Mouse (Mus musculus) liver (tissue): ENCODE data around the gene Zfp146.
"Not testable (repeated sequence)": the region's sequence is repeated elsewhere in the genome, so short reads cannot be mapped to it uniquely, and the experiment has no call there.

Experiments
- DNase-seq: peaks from one replicate; pipeline ENCODE4 v3.0.0-alpha.2; 2020; ENCODE audit warnings: mixed read lengths

Gene Zfp146

DNA sequence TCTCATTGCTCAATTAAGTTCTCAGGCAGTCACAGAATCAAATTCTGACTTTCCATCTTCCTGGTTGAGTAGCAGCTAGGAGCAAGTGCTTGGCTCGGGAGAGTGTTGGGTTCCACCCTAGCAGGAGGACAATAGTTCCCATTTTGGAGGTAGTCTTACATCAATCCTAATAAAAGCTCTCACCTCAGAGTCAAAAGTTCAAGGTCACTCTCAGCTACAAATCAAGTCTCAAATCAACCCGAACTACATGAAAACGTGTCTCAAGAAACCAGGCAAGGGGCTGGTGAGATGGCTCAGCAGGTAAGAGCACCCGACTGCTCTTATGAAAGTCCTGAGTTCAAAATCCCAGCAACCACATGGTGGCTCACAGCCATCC, 19.6 kb upstream of the Zfp146 start:
- no peak for DNase-seq

DNA sequence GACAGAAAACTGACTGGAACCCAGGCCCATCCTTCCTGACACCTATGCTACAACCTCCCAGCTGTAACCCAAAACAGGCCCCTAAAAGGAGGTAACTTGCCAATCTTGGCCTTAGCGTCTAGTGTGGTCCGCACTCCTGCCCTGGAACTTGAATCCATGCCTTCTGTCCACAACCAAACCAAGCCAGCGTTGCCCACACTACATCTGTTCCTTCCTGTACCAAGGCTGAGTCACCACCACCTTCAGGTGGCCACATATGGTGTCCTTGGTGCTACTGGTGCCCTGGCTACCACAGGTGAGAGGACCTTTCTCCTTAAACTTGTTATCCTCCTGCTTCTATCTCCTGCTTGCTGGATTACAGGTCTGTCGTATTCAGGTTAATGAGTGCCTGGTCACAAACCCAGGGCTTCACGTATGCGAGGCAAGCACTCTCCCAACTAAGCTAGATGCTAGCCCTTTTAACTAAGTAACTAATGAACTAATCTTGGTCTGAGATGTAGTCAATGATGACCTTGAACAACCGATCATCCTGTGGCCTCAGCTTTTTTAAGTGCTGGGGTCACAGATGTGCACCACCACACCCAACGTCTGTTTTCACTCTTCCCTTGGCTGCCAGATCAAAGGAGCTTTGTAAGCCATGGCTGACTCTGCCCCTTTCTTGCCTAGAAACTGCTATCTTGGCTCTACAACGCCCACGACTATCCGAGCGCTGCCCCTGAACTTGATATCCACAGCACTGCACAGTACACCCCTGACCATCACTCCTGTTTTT, 19.0 kb upstream of the Zfp146 start:
- DNase-seq: no peak

DNA sequence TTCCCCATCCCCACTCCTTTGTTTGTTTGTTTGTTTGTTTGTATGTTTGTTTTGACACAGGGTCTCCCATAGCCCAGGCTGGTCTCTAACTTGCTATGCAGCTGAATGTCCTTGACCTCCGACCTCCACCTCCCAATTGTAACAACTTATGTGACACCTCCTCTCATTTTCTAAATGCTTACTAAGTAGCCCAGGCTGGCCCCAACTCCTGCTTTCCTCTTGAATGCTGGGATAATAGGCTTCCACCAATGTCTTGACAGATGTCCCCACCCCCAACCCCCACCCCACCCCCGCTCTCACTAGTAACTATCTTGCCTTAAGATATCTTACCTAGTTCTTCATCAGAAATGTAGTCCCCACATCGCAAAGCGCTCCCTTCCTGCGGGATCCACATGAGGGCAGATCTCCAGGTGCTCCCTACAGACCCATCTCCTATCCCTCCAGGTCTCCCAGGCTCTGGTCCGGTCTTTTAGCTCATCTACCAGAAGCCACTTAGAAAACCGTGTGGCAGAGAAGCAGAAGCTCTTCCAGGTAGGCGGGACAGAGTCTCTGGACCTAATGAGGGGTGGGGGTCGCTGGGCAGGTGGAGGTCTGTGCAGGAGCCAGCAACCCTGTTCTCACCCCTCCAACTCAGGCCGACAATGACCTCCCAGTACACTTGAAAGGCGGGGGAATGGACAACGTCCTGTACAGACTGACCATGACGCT, 15.2 kb upstream of the Zfp146 start:
- no peak for DNase-seq

DNA sequence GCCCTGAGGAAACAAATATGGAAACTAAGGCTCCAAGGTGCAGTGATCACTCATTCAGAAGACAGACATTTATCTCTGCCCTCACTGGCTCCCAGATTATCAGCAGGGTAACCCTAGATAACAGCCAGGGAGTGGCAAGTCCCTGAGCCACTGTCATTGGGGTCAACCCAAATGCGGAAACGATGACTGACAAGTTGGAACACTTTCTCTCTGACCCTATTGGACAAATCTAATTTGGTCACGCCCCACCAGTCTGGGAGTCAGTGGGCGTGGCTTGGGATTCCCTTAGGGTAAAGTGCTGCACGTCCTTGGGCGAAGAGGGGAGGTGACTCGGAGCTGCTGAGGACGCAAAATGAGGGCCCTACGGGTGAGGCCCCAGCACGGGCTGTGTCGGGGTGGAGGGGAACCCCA, 14.3 kb upstream of the Zfp146 start, which contains the start of gene Cox7a1:
TSS of gene Cox7a1 (plus strand) at position 266 of the 411 bp plus-strand sequence.
- DNase-seq: peak; percentile 93

DNA sequence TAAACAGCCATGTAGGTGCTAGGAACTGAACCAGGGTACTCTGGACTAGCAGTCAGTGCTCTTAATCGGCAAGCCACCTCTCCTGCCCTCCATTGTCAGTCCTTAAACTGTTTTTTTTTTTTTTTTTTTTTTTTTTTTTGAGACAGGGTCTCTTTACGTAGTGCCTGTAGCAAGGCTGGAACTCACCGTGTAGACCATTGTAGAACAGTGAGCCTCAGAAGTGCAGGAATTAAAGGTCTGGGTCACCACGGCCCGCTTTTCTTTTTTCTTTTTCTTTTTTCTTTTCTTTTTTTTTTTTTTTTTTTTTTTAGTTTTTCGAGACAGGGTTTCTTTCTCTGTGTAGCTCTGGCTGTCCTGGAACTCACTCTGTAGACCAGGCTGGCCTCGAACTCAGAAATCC, 13.6 kb upstream of the Zfp146 start:
- DNase-seq: not testable (repeated sequence)

DNA sequence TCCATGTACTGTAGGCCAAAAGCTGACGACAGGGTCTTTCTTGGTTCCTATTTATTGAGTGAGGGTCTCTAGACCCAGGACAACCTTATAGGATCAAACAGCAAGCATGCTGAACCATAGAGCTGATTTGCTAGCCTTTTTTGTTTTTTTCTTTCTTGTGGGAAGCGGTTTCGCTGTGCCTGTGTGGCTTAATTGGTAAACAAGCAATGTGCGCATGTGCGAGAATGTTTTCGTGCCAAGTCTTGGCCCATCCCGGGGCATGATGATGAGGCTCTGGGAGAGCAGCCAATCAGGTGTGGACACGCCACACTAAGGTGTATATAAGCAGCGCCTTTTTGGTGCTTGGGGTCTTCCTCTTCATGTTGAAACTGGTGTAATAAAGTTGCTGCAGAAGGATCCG, 12.4 kb upstream of the Zfp146 start:
- DNase-seq: not testable (repeated sequence)

DNA sequence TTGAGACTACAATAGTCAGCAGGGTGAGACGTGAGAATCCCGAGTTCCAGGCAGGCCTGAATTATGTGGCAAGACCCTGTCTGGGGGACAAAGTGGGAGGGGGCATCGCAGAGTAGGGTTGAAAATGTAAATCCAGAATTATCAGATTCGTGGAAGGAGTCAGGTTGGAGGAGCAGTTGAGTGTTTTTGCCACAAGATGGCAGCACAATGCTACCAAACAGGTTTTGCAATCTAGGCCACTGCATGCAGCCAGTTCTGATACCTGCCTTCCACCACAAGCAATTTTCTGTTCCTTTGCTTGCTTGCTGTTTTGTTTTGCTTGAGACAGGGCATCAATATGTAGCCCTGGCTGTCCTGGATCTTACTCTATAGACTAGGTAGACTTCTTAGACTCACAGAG, 11.8 kb upstream of the Zfp146 start:
- peak; percentile 76 for DNase-seq

DNA sequence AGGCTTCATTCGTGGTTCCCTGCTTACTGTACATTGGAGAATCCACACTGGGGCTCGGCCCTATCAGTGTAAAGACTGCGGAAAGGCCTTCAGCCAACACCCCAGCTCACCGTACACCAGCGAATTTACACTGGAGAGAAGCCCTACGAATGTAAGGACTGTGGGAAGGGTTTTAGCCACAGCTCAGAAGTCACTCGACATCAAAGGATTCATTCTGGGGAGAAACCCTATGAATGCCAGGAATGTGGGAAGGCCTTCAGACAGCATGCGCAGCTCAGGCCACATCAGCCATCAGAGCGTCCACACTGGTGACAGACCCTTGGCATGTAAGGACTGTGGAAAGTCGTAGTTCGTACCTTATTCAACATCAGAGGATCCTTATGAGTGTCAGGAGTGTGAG, 8.7 kb upstream of the Zfp146 start:
- DNase-seq: no peak

DNA sequence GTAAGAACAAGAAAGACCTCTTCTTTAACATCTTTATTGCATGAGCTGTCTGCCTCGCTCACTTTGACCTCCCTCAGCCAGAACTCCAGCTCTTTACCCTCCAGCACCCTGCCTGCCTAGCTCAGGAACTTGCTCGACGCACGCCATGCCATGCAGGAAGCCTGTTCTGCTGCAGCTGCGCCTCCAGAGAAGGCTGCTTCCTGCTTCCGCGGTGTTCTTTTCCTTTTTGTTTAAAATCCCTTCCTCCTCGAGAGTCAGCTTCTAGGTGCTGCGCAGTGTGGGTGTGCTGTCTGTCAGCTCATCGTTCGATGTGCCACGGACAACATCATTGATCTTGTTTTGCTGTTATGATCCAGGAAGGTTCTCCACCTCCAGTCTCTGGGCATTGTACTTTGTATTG, 6.9 kb upstream of the Zfp146 start:
- no peak for DNase-seq

DNA sequence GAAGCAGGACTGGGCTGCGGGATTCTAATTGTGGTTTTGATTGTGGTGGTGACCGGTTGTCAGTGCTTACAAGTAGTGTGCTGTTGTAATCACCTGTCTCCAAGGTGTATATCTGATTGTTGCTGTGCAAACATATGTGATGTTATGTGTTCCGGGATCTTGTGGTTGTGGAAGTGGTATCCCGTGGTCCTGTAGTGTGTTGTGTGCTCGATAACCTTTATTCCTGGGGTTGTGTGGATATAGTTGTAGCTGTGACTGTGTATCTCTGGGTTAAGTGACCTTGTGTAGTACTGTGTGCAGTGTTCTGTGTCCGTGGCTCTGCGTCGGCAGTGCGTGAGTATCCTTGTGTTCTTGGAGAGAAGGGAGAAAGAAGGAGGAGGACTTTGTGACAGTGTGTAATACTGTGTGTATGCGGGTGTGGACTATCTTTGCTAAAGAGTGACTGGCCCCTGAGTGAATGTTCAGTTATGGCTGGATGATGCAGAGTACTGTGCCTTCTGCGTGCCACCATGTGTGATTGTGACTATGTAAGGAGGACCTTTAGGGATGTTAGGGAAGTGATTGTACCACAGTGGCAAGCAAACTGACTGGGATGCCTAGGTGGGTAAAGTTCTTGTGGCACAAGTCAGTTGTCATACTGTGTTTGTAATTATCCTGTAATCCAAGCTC, 867 bp upstream of the Zfp146 start:
- no peak for DNase-seq

DNA sequence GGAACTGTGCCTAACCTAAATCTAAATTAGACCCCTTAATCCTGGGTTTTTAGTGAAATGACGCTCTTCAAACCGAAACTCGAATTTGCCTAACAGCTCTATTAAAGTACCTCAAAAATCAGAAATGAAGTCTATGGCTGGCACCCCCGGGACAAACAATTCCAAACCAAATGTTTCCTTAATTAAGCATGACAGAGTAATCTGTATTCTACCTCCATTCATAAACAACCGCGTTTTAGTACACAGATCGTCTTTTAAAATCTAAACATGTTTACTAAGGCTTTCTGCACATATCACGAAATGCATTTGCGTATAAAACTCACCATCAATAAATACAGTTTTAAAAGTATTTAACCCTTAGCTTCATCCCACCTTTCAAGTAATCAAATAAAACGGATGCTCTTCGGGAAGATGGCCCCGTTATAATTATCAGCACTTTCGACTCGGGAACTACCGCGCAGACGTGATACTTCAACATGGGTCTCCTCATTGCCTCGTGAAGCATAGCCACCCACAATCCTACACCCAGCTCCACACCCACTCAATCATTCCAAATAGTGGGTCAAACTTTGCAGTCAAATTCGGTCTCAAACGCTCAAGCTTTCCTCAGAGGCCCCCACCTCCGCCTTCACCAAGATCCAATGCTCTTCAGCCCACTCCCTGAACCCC, 502 bp downstream of the Zfp146 start:
- DNase-seq: no peak

DNA sequence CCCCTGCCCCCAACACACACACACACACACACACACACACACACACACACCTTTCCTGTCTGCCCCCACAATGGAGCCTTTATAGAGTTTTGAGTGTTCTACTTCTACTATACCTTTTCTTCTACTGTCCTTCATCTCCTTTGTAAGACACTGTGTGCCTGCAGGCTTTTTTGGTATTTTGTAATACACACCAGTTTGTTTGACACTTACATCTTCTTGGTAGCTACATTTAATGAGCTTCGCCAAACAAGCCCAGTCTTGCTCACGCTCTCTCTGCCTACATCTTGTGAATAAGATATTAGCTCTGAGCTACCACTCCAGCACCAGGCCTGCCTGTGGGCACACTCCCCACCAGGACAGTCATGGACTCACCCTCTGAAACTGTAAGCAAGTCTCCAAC, 4.8 kb downstream of the Zfp146 start:
- DNase-seq: no peak

DNA sequence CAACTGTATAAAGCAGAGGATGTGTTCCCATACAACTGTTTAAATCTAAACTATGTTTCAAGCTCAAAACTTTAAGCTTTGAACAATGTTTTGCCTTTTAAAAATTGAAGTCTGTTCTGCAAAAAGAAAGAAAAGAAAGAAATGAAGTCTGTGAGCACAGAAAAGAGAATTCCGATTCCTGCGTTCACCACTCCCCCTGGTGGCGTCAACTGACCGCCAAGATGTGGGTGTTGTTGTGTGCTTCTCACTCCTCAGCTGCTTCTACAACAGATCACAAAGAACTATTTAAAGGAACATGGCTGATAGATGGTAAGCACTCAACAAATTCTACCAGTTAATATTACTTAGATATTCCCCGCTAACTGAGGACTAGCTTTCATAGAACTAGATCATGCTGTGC, 6.4 kb downstream of the Zfp146 start:
- no peak for DNase-seq

DNA sequence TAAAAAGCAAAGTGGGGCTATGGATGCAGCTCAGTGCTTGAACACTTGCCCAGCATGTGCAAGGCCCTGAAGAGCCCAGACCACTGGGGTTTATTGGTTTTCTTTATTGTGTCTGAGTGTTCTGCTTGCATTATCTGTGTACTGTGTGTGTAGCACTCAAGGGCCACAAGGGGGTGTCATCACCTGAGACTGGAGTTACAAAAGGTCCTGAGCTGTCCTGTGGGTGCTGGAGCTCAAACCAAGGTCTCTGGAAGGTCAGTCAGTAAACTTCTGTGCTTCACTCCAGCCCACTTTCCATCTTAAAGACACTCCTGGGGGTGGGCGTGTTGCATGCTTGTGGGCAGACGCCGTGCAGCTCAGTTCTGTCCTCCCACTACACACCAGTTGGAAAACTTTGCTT, 14.0 kb downstream of the Zfp146 start:
- DNase-seq: no peak

DNA sequence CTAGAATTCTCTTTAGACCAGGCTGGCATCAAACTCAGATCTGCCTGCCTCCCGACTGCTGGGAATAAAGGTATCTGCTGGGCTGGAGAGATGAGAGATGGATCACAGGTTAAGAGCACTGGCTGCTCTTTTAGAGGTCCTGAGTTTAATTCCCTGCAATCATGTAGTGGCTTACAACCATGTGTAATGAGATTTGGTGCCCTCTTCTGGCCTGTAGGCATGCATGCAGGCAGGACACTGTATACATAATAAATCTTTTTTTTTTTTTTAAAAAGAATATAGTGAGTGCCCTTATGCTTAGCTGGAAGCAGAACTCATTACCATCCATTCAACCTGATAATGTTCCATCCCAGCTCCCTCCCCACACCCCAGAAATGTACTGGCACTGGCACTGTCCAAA, 15.5 kb downstream of the Zfp146 start:
- no peak for DNase-seq

DNA sequence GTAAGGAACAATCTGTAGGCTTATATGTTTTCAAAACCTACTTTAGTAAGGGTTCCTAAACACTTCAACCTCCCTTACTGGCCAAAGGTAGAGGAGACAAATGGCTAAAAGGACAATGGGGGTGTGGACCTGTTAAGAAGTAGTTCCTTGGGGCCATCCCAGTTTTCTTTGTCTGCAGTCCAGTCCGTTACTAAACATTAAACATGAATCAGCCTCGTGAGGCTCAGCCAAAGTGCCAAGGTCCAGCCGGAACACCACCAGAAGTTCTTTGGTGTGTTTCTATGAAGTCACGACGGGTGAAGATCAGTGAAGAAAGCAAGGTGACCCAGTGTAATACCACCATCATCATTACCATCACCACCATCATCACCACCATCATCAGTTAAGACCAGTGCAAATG, 22.5 kb downstream of the Zfp146 start:
- DNase-seq: no peak

DNA sequence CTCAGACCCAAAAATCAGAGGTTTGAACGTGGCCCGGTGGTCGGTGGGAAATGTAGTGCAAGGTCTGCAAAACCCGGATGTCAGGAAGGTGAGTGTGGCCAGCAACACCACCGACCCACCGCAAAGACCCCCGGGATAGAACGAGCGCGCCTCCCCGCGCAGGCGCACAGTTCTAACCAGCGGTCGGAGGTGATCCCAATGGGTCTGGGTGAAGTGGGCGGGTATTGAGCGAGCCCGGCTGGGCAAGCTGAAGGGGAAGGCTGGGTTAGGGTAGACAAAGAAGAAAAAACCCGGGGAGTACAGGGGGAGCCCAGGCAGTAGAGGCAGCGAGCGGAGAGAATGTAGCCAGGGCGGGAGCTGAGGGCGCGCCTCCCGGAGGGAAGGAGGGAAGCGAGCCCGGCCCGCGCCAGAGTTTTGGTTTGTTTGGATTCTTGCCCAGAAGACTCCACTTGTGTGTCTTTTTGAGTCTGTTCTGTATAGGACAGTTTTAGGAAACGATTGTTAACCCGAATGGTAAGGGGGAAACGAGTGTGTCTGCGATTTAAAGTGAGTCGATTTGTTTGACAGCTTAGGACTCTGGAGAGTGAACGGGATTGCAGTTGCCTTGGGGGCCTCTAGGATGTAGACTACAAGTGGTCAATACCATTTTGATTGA, 25.9 kb downstream of the Zfp146 start:
- peak; percentile 70 for DNase-seq

DNA sequence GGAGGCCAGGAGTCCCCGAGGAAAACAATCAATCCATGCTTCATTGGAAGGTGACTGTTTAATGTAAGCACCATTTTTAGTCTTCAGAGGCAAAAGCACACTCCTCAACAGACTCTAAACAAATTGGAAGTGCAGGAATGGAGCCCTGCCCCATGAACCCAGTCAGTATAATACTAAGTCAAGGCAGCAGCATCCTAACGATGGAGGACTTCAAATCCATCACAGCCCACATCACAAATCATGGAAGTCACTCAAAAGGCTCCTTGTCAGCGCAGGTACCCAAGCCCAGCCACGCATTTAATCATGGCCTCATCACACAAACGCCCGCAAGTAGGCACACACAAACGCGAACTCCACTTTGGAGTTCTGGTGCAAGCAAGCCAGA, 26.4 kb downstream of the Zfp146 start:
- no peak for DNase-seq

DNA sequence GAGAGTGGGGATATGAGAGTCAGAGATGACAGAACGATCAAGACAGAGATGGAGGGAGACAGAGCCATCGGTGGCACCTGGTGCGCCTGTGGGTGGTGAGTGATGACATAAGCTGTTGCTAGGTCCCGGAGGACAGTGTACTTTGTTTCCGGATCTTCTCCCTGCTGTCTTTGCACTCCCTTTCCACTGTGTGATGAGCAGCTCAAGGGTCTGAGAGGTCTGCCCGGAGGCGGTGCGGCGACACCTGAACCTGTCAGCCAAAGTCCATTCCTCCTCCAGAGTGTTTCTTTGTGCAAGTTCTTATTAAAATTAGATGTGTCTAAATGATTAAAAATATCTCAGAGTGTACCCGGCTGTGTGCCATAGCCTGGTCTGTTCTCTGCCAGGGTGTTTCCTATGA, 32.7 kb downstream of the Zfp146 start:
- no peak for DNase-seq

DNA sequence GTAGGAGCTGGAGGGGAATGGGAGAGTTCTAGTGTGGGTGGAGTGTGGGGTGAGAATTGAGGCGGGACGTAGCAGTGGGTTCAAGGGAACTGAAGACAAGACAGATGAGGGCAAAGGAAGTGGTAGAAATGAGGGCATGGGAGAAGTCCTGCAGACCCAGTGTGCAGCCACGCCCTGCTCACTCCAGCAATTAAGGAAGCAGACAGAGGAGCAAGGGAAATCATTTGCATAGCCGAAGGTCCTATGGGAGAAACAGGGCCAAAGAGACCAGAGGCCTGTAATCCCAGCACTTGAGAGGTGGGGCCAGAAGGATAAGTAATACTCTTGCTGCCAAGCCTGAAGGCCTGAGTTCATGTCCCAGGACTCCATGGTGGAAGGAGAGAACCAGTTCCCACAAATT, 37.2 kb downstream of the Zfp146 start:
- no peak for DNase-seq

DNA sequence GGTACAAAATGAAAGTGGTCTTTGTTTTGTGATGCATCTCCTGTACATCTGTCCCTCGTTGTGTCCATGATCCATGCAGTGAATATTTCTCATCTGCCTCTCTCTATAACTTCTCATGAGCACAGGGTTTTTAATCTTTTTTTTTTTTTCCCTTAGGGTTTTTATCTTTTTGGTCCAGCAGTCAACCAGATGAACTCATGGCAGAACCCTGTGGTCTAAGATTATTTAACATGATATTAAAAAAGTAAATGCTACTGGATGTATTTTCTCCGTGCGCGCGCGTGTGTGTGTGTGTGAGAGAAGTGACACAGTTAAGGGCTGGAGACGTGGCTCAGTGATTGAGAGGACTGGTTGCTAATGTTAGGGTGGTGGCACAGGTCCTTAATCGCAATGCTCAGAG, 39.6 kb downstream of the Zfp146 start:
- DNase-seq: no peak

DNA sequence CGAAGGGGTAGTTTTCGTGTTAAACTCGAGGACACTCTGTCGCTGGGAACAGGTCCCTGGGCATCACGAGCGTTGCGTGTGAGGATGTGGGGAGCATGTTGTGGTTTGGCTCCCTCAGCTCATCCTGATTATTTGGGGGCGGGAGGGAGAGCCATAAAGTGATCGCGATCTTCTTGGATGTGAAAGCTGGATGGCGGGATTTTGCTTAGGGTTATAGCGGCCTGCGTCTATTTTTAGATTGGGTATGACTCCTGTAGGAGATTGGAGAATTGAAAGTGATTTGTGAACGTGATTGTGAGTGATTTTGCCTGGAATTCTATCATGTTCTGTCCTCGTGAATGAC, 47.4 kb downstream of the Zfp146 start:
- DNase-seq: no peak
